Mouse (Mus musculus) liver, postnatal 0 days (tissue): Measurements from ENCODE around the gene Lmna. TPM values are rescaled to one million over a fixed set of nuclear protein-coding genes. Genes with fewer than 3 reads are reported as not detected.

ENCODE experiments used
- ATAC-seq: fragments of 200-750 bp; cut with Nextera tagmentation; 2 replicates; pipeline ENCODE4 v1.8.0; 2017; ENCODE audit warnings: mild to moderate bottlenecking, moderate library complexity
- DNase-seq: peaks from one replicate; pipeline ENCODE4 v3.0.0-alpha.2; 2016
- H3K27ac ChIP-seq: fragments of 300-500 bp; sonication (generic); 2 replicates; pipeline ENCODE4 v1.5.1; 2014; ENCODE audit warnings: antibody characterized with exemption, moderate library complexity, mild to moderate bottlenecking, low read depth
- H3K27me3 ChIP-seq: fragments of 300-500 bp; sonication (generic); 2 replicates; pipeline ENCODE4 v1.6.1; 2014; ENCODE audit warnings: low read length, control low read depth, mixed read lengths; ENCODE audit not compliant: insufficient read depth
- H3K36me3 ChIP-seq: fragments of 300-500 bp; sonication (generic); replicated peaks from 2 replicates; pipeline ENCODE4 v1.6.1; 2014; ENCODE audit warnings: mild to moderate bottlenecking, control low read depth, low read length, moderate library complexity, mixed read lengths; ENCODE audit not compliant: insufficient read depth
- H3K4me1 ChIP-seq: fragments of 300-500 bp; sonication (generic); 2 replicates; pipeline ENCODE4 v1.6.1; 2014; ENCODE audit warnings: antibody characterized with exemption, mild to moderate bottlenecking, control low read depth; ENCODE audit not compliant: insufficient read depth
- H3K4me2 ChIP-seq: fragments of 300-500 bp; sonication (generic); 2 replicates; pipeline ENCODE4 v1.6.1; 2014; ENCODE audit warnings: low read depth, mild to moderate bottlenecking, low read length, moderate library complexity, mixed read lengths
- H3K4me3 ChIP-seq: fragments of 300-500 bp; sonication (generic); 2 replicates; pipeline ENCODE4 v1.5.1; 2014; ENCODE audit warnings: low read depth, low read length
- H3K9ac ChIP-seq: fragments of 300-500 bp; sonication (generic); replicated peaks from 2 replicates; pipeline ENCODE4 v1.6.1; 2014; ENCODE audit warnings: mild to moderate bottlenecking, moderate library complexity
- H3K9me3 ChIP-seq: fragments of 300-500 bp; sonication (generic); 2 replicates; pipeline ENCODE4 v1.6.1; 2016; ENCODE audit warnings: mild to moderate bottlenecking, control low read depth, low read length, mixed read lengths
- CTCF ChIP-seq: sonication (generic); IDR thresholded peaks from 2 replicates; pipeline ENCODE4 v1.5.1; 2016; ENCODE audit warnings: antibody characterized with exemption, low read depth
- EP300 ChIP-seq: IDR thresholded peaks from 2 replicates; pipeline ENCODE4 v1.6.1; 2016; ENCODE audit warnings: antibody characterized with exemption, low read depth, mild to moderate bottlenecking
- WGBS: fragments of 180-500 bp; shearing (Covaris S2); extraction: QIAGEN DNeasy Blood & Tissue Kit; methylation state at CpG from one replicate; pipeline ENCODE4 v1.1.7; 2014; ENCODE audit not compliant: insufficient replicate concordance; 5-methylcytosine and 5-hydroxymethylcytosine counted together
- polyA plus RNA-seq: library from polyadenylated mRNA; unstranded; fragments of >200 nt; fragmentation: Nextera tagmentation; extraction: Ambion mirVana; gene quantifications from 2 replicates; pipeline ENCODE4 v1.2.1, GENCODE M21; 2015

The Lmna gene
- polyA plus RNA-seq, 1 experiment from 2014 or later, result 73.4 TPM

GRCm38 (mm10) chr3:88502641-88503504, 6.9 kb downstream of the Lmna start:
- Histone ChIP-seq H3K27me3 (no peaks in the 10 kb centered on the region), H3K36me3 (peaks cover 12% of the 10 kb centered on the region), H3K4me1 (peaks cover 22% of the 10 kb centered on the region), H3K27ac (peak overlapping the region; percentile 94), H3K9ac (peak overlapping the region; percentile 93), H3K9me3 (no peaks in the 10 kb centered on the region), H3K4me3 (peak overlapping the region; percentile 88), H3K4me2 (peak overlapping the region; percentile 96)
- ATAC-seq, result peak; percentile 93
- peak; percentile 89 for DNase-seq
- no peak for TF ChIP-seq CTCF
- TF ChIP-seq EP300, result no peak
- WGBS, result 3% methylated on average over 54 of the region's 55 CpGs

- H3K27ac ChIP-seq, result peak overlapping the region; percentile 94
- 0 out of 2 replicates have a peak, but pooled peaks have one; percentile 3 for ATAC-seq
- TF ChIP-seq CTCF, result no peak
- no peak for TF ChIP-seq EP300
- H3K36me3 ChIP-seq, result peaks cover 12% of the 10 kb centered on the region
- H3K4me3 ChIP-seq, result peak overlapping the region; percentile 88
- DNase-seq, result peak; percentile 49
- 22% methylated on average over 11 of the region's 11 CpGs for WGBS
- H3K4me1 ChIP-seq, result peaks cover 30% of the 10 kb centered on the region
- H3K9me3 ChIP-seq, result no peaks in the 10 kb centered on the region
- H3K27me3 ChIP-seq, result no peaks in the 10 kb centered on the region
- H3K4me2 ChIP-seq, result peak overlapping the region; percentile 96
- H3K9ac ChIP-seq, result peak overlapping the region; percentile 93
Measured at GRCm38 (mm10) chr3:88502031-88502571, 7.7 kb downstream of the Lmna start.

- Histone ChIP-seq H3K9ac (peak overlapping the region; percentile 93), H3K27ac (peak overlapping the region; percentile 94), H3K4me2 (peak overlapping the region; percentile 96), H3K27me3 (no peaks in the 10 kb centered on the region), H3K4me1 (peaks cover 34% of the 10 kb centered on the region), H3K36me3 (peaks cover 12% of the 10 kb centered on the region), H3K9me3 (no peaks in the 10 kb centered on the region), H3K4me3 (peak overlapping the region; percentile 88)
- DNase-seq (peak; percentile 47), ATAC-seq (peak; percentile 22)
- WGBS, result 42% methylated on average over 6 of the region's 6 CpGs
- TF ChIP-seq CTCF (no peak), EP300 (no peak)
Measured at GRCm38 (mm10) chr3:88501366-88502030, 8.3 kb downstream of the Lmna start.

GRCm38 (mm10) chr3:88500655-88501365, 8.9 kb downstream of the Lmna start:
- Histone ChIP-seq H3K4me1 (peaks cover 39% of the 10 kb centered on the region), H3K27me3 (no peaks in the 10 kb centered on the region), H3K4me3 (peak overlapping the region; percentile 88), H3K9ac (peak overlapping the region; percentile 93), H3K4me2 (peak overlapping the region; percentile 96), H3K9me3 (no peaks in the 10 kb centered on the region), H3K36me3 (peaks cover 12% of the 10 kb centered on the region), H3K27ac (peak overlapping the region; percentile 94)
- peak; percentile 26 for ATAC-seq
- DNase-seq, result peak; percentile 59
- WGBS, result 45% methylated on average over 4 of the region's 4 CpGs
- TF ChIP-seq CTCF (no peak), EP300 (no peak)

GRCm38 (mm10) chr3:88500087-88500486, 9.7 kb downstream of the Lmna start:
- H3K27me3 ChIP-seq, result no peaks in the 10 kb centered on the region
- TF ChIP-seq CTCF, result no peak
- no peak for TF ChIP-seq EP300
- DNase-seq (no peak), ATAC-seq (no peak)
- peaks cover 12% of the 10 kb centered on the region for H3K36me3 ChIP-seq
- WGBS, result 47% methylated on average over 7 of the region's 7 CpGs
- H3K27ac ChIP-seq, result peak overlapping the region; percentile 94
- H3K4me1 ChIP-seq, result peaks cover 46% of the 10 kb centered on the region
- H3K4me2 ChIP-seq, result peak overlapping the region; percentile 96
- peak overlapping the region; percentile 88 for H3K4me3 ChIP-seq
- H3K9ac ChIP-seq, result peak overlapping the region; percentile 93; the same call in 1 of the 2 replicates
- no peaks in the 10 kb centered on the region for H3K9me3 ChIP-seq
